Mouse (Mus musculus) lung, embryonic 14.5 days (tissue): ENCODE measurements around the gene Sh2d5. TPM values are rescaled to one million over a fixed set of nuclear protein-coding genes. Genes with fewer than 3 reads are reported as not detected.
A peak's percentile ranks its signal among the peaks of the same experiment; 100 is the strongest.

Experiments used
- ATAC-seq: fragments of 200-750 bp; cut with Nextera tagmentation; 2 replicates; pipeline ENCODE4 v1.8.0; 2017; ENCODE audit warnings: mild to moderate bottlenecking, moderate TSS enrichment, moderate library complexity; ENCODE audit not compliant: insufficient read depth
- DNase-seq: peaks from one replicate; pipeline ENCODE4 v3.0.0-alpha.2; 2015
- H3K27ac ChIP-seq: fragments of 300-500 bp; sonication (generic); 2 replicates; pipeline ENCODE4 v1.5.1; 2014; ENCODE audit warnings: low read depth, mild to moderate bottlenecking, moderate library complexity
- H3K27me3 ChIP-seq: fragments of 300-500 bp; sonication (generic); 2 replicates; pipeline ENCODE4 v1.6.1; 2014; ENCODE audit warnings: low read length, control low read depth; ENCODE audit not compliant: insufficient read depth
- H3K36me3 ChIP-seq: fragments of 300-500 bp; sonication (generic); 2 replicates; pipeline ENCODE4 v1.6.1; 2014; ENCODE audit warnings: control low read depth; ENCODE audit not compliant: insufficient read depth
- H3K4me1 ChIP-seq: fragments of 300-500 bp; sonication (generic); 2 replicates; pipeline ENCODE4 v1.6.1; 2014; ENCODE audit warnings: antibody characterized with exemption, control low read depth; ENCODE audit not compliant: insufficient read depth
- H3K4me2 ChIP-seq: fragments of 300-500 bp; sonication (generic); 2 replicates; pipeline ENCODE4 v1.6.1; 2014; ENCODE audit warnings: mild to moderate bottlenecking
- H3K4me3 ChIP-seq: fragments of 300-500 bp; sonication (generic); 2 replicates; pipeline ENCODE4 v1.5.1; 2014; ENCODE audit warnings: low read depth, low read length
- H3K9ac ChIP-seq: fragments of 300-500 bp; sonication (generic); 2 replicates; pipeline ENCODE4 v1.6.1; 2014
- H3K9me3 ChIP-seq: fragments of 300-500 bp; sonication (generic); 2 replicates; pipeline ENCODE4 v1.6.1; 2016; ENCODE audit warnings: low read depth, low read length, control low read depth
- CTCF ChIP-seq: IDR thresholded peaks from 2 replicates; pipeline ENCODE4 v1.5.1; 2016; ENCODE audit warnings: antibody characterized with exemption, low read depth
- WGBS: fragments of 180-500 bp; shearing (Covaris S2); extraction: QIAGEN DNeasy Blood & Tissue Kit; methylation state at CpG from one replicate; pipeline ENCODE4 v1.1.7; 2014; 5-methylcytosine and 5-hydroxymethylcytosine counted together
- polyA plus RNA-seq: library from polyadenylated mRNA; unstranded; fragments of >200 nt; fragmentation: Nextera tagmentation; extraction: Ambion mirVana; gene quantifications from 2 replicates; pipeline ENCODE4 v1.2.1, GENCODE M21; 2014

Gene Sh2d5
- polyA plus RNA-seq, 1 experiment from 2014 or later: 0.36 TPM

DNA sequence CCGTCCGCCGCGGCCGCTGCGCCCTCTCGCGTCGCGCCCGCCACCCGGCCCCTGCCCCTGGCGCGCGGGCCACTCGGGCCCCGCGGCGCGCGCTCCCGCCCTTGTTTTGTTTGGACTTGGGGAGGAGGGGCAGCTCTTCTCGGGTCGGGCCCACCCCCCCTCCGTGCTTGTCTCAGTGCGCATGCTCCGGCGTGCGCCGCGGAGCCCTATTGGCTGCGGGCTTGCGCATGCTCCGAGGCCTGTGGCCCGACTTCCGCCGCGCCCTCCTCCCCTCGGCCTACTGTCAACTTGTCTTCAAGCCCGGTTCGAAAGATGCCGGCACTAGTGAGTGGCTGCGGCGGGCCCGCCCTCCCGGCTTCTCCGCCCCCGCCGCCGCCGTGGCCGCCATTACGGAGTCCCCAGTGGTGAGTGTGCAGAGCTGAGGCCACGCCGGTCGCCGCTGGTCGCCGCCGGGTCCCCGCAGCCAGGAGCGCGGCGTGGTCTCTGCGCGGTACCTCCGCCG, 33.3 kb upstream of the Sh2d5 start:
- peaks cover 11% of the 10 kb centered on the region; the same call in 1 of the 2 replicates for H3K4me1 ChIP-seq
- TF ChIP-seq CTCF: no peak
- no peaks in the 10 kb centered on the region for H3K27me3 ChIP-seq
- H3K9ac ChIP-seq: peak overlapping the region; percentile 95
- H3K9me3 ChIP-seq: no peaks in the 10 kb centered on the region
- H3K36me3 ChIP-seq: peaks cover 6% of the 10 kb centered on the region; the same call in 1 of the 2 replicates
- under 1% methylated on average over 66 of the region's 68 CpGs for WGBS
- DNase-seq (peak; percentile 98), ATAC-seq (peak; percentile 96)
- peak overlapping the region; percentile 99 for H3K27ac ChIP-seq
- H3K4me2 ChIP-seq: peak overlapping the region; percentile 88
- H3K4me3 ChIP-seq: peak overlapping the region; percentile 97

DNA sequence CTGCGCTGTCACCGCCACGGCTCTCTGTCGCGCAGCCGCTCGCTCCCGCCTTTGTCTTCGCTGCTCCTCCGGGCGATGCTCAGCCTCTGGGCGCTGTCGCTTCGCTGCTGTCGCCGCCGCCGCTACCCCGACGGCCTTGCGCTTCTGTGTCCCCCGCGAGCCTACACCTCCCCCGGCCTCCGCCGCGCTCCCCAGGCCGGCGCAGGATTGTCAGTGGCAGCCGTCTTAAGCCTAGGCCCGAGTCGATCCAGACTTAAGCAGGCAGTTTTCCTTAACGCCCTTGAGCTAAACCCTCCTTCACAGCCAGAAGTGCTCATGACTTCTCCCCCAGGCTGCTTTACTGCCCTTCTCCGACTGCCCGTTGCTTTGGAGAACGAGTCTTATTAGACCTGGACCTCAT, 32.8 kb upstream of the Sh2d5 start:
- Histone ChIP-seq H3K9ac (peak overlapping the region; percentile 95), H3K4me2 (peak overlapping the region; percentile 88), H3K27me3 (no peaks in the 10 kb centered on the region), H3K4me1 (peaks cover 11% of the 10 kb centered on the region; the same call in 1 of the 2 replicates), H3K9me3 (no peaks in the 10 kb centered on the region), H3K36me3 (peaks cover 11% of the 10 kb centered on the region), H3K4me3 (peak overlapping the region; percentile 97), H3K27ac (peak overlapping the region; percentile 89)
- ATAC-seq: peak; percentile 36; the same call in 1 of the 2 replicates
- WGBS: under 1% methylated on average over 36 of the region's 36 CpGs
- DNase-seq: no peak
- TF ChIP-seq CTCF: no peak

DNA sequence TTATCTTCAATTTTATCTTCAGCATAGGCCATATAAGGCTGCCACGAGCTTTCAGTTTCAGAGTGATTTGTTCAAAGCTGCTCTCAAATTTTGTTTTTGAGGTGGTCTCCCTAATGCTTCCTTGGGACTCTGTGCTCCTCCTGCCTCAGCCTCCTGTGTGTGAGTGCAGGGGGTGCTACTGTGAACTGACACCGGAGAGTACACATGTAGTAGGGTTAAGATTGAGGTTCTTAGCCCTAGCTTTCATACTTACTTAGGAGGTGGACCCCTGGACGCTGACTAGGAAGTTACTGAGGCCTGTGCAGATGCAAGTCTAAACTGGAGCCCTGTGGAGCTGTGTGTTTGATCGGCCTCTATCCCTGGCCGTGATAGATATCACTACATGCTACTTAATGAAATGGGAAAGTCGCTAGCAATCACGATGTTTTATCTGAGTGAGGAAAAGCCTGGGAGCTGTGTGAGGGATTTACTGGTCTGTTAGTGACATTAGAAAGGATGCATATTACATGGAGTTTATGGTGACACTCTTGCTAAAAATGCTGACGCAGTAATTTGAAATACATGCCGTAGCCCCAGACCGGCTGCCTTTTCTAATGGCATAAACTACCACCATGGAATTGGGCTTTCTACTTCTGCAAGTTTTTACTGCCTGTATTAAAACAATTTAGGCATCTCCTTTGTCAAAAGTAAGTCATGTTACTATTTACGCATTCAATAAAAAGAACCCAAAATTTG, 32.1 kb upstream of the Sh2d5 start:
- DNase-seq (no peak), ATAC-seq (no peak)
- 76% methylated on average over 11 of the region's 11 CpGs for WGBS
- Histone ChIP-seq H3K4me2 (peak overlapping the region; percentile 88), H3K27ac (peak overlapping the region; percentile 89), H3K27me3 (no peaks in the 10 kb centered on the region), H3K4me3 (peak overlapping the region; percentile 97), H3K9ac (peak overlapping the region; percentile 95), H3K4me1 (peaks cover 11% of the 10 kb centered on the region; the same call in 1 of the 2 replicates), H3K36me3 (peaks cover 18% of the 10 kb centered on the region), H3K9me3 (no peaks in the 10 kb centered on the region)
- no peak for TF ChIP-seq CTCF

DNA sequence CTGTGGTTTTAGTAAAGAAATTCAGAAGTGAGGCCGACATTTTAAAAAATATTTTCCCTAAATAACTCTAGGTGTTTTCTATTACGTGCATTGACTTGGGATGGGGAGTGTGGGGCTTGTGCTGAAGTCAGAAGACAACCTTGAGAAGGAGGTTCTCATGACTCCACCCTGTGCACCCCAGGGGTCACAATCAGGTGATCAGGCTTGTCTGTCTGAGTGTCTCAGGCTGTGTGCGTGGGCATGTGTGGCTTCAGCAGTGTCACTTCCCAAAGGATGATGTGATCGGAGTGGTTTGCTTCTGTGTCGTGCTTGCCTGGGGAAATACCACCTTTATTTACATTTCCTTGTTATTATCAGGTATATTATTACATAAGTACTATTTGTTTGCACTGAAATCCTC, 30.9 kb upstream of the Sh2d5 start:
- no peaks in the 10 kb centered on the region for H3K27me3 ChIP-seq
- no peak overlapping the region for H3K4me3 ChIP-seq
- TF ChIP-seq CTCF: no peak
- H3K4me1 ChIP-seq: peaks cover 11% of the 10 kb centered on the region; the same call in 1 of the 2 replicates
- H3K4me2 ChIP-seq: no peak overlapping the region; the same call in 1 of the 2 replicates
- H3K27ac ChIP-seq: no peak overlapping the region
- H3K36me3 ChIP-seq: peaks cover 30% of the 10 kb centered on the region
- no peak for DNase-seq
- no peak for ATAC-seq
- 79% methylated on average over 5 of the region's 5 CpGs for WGBS
- H3K9ac ChIP-seq: no peak overlapping the region
- H3K9me3 ChIP-seq: no peaks in the 10 kb centered on the region

- H3K4me1 ChIP-seq: peaks cover 9% of the 10 kb centered on the region; the same call in 1 of the 2 replicates
- no peak for TF ChIP-seq CTCF
Measured at GRCm38 (mm10) chr4:138220761-138221160, 29.4 kb upstream of the Sh2d5 start.

DNA sequence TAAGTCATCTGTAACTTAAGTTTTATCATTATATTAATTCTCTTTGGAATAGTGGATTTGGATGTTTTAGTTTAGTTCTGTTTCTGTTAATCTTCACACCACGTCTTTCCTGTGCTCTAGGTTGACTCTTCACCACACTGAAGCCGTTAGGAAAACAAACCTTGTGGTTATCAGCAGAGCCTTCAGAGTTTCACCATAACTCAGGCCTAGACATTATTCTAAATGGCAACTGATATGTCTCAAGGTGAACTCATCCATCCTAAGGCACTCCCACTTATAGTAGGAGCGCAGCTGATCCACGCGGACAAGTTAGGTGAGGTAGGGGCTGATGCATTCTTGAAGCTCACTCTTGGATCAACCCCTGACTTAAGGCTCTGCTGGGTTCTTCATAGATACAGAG, 28.8 kb upstream of the Sh2d5 start:
- ATAC-seq: no peak
- no peaks in the 10 kb centered on the region for H3K27me3 ChIP-seq
- no peak overlapping the region for H3K9ac ChIP-seq
- DNase-seq: no peak
- H3K27ac ChIP-seq: no peak overlapping the region
- H3K36me3 ChIP-seq: peaks cover 51% of the 10 kb centered on the region
- WGBS: 79% methylated on average over 5 of the region's 5 CpGs
- TF ChIP-seq CTCF: no peak
- H3K4me2 ChIP-seq: no peak overlapping the region
- peaks cover 9% of the 10 kb centered on the region; the same call in 1 of the 2 replicates for H3K4me1 ChIP-seq
- no peak overlapping the region for H3K4me3 ChIP-seq
- H3K9me3 ChIP-seq: no peaks in the 10 kb centered on the region

More at GRCm38 (mm10) chr4:138220761-138221160, 29.4 kb upstream of the Sh2d5 start:
- no peak for DNase-seq
- Histone ChIP-seq H3K4me3 (no peak overlapping the region), H3K27me3 (no peaks in the 10 kb centered on the region), H3K4me2 (no peak overlapping the region), H3K36me3 (peaks cover 44% of the 10 kb centered on the region), H3K27ac (no peak overlapping the region), H3K9me3 (no peaks in the 10 kb centered on the region), H3K9ac (no peak overlapping the region)
- 75% methylated on average over 7 of the region's 7 CpGs for WGBS
- ATAC-seq: no peak

GRCm38 (mm10) chr4:138222396-138222795, 27.8 kb upstream of the Sh2d5 start:
- Histone ChIP-seq H3K4me3 (no peak overlapping the region), H3K4me2 (no peak overlapping the region), H3K36me3 (peaks cover 59% of the 10 kb centered on the region), H3K9me3 (no peaks in the 10 kb centered on the region), H3K27me3 (no peaks in the 10 kb centered on the region), H3K4me1 (peaks cover 9% of the 10 kb centered on the region; the same call in 1 of the 2 replicates), H3K27ac (no peak overlapping the region), H3K9ac (no peak overlapping the region)
- no peak for TF ChIP-seq CTCF
- WGBS: 86% methylated on average over 5 of the region's 5 CpGs
- no peak for DNase-seq
- no peak for ATAC-seq
